Mouse (Mus musculus): Measurements from ENCODE around the gene Lrmda.
"Not testable (repeated sequence)": the region's sequence is repeated elsewhere in the genome, so short reads cannot be mapped to it uniquely, and the experiment has no call there.

Gene Lrmda

GRCm38 (mm10) chr14:22552358-22552757 is 532.8 kb downstream of the Lrmda start:
- in situ Hi-C loops (cut with MboI; ENCODE audit: low pct_unique_long_range_greater_than_20kb in 1 of 2, low sequenced_read_pairs in 2 of 2, unreplicated experiment in 1 of 2) = no loop called here

DNA sequence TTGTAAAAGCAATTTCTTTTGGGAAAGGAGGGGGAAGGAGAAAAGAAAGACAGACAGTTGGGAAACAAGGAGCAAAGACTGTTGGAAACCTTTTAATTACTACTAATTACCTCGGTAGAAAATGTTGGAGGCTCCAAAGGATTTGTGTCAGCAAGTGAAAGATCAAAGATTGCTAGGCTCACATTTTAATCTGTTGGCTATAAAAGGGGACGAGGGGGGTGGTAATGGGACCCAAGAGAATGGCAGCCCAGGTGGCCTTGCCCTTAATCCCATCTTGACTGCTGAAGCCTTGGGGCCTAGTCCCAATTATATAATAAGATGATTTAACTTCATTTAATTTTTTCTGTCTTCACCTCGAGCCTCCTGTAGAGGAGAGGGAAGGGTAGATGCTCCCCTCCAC is 533.3 kb downstream of the Lrmda start:
- in situ Hi-C loops (cut with MboI; ENCODE audit: low pct_unique_long_range_greater_than_20kb in 1 of 2, low sequenced_read_pairs in 2 of 2, unreplicated experiment in 1 of 2) = no loop called here

GRCm38 (mm10) chr14:22553717-22554116 is 534.2 kb downstream of the Lrmda start:
- in situ Hi-C loops (cut with MboI; ENCODE audit: low pct_unique_long_range_greater_than_20kb in 1 of 2, low sequenced_read_pairs in 2 of 2, unreplicated experiment in 1 of 2) = no loop called here

DNA sequence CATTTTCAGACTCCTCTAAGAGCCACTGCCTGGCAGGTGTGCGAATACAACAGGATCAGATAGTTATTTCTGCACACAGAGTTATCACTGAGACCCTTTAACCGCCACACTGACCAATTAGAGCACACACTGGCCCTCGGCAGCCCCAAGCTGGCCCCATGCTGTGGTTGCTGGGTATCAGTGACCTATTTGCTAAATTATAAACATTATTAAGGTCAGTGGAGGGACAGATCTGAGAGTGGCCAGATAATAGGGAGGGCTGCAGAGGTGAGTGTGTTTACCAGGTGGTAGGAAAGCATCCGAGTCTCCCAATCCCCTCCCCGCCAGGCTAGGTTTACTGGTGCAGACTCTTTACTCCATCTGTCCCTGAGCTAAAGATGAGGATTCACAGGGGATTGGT is 553.0 kb downstream of the Lrmda start:
- in situ Hi-C loops (cut with MboI; ENCODE audit: low pct_unique_long_range_greater_than_20kb in 1 of 2, low sequenced_read_pairs in 2 of 2, unreplicated experiment in 1 of 2) = loop anchor here in 1 of 2 experiments (10.0 kb wide), 1 partner anchor 608 kb away; no protein-coding TSS in a partner anchor

GRCm38 (mm10) chr14:22573585-22573984 is 554.1 kb downstream of the Lrmda start:
- in situ Hi-C loops (cut with MboI; ENCODE audit: low pct_unique_long_range_greater_than_20kb in 1 of 2, low sequenced_read_pairs in 2 of 2, unreplicated experiment in 1 of 2) = loop anchor here in 1 of 2 experiments (10.0 kb wide), 1 partner anchor 609 kb away; no protein-coding TSS in a partner anchor

DNA sequence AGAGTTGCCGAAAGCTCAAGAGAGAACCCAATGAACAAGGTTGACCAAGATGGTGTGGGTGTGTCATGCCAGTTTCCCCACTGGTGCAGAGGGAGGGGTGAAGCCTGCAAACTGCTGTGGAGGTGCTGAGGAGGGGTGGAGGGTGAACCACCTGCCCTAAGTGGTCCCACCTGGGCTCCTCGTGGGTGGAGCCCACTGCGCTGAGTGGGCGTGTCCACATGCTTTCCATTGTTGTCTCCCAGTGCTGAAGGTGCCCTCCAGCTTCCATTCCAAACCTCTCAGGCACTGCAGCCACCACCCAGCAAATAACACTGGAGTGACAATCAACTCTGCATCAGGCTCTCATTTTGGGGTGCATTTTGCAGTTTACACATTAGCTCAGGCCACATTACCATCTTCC is 554.5 kb downstream of the Lrmda start:
- in situ Hi-C loops (cut with MboI; ENCODE audit: low pct_unique_long_range_greater_than_20kb in 1 of 2, low sequenced_read_pairs in 2 of 2, unreplicated experiment in 1 of 2) = loop anchor here in 1 of 2 experiments (10.0 kb wide), 1 partner anchor 609 kb away; no protein-coding TSS in a partner anchor

GRCm38 (mm10) chr14:22576441-22576840 is 556.9 kb downstream of the Lrmda start:
- in situ Hi-C loops (cut with MboI; ENCODE audit: low pct_unique_long_range_greater_than_20kb in 1 of 2, low sequenced_read_pairs in 2 of 2, unreplicated experiment in 1 of 2) = loop anchor here in 1 of 2 experiments (10.0 kb wide), 1 partner anchor 612 kb away; no protein-coding TSS in a partner anchor

DNA sequence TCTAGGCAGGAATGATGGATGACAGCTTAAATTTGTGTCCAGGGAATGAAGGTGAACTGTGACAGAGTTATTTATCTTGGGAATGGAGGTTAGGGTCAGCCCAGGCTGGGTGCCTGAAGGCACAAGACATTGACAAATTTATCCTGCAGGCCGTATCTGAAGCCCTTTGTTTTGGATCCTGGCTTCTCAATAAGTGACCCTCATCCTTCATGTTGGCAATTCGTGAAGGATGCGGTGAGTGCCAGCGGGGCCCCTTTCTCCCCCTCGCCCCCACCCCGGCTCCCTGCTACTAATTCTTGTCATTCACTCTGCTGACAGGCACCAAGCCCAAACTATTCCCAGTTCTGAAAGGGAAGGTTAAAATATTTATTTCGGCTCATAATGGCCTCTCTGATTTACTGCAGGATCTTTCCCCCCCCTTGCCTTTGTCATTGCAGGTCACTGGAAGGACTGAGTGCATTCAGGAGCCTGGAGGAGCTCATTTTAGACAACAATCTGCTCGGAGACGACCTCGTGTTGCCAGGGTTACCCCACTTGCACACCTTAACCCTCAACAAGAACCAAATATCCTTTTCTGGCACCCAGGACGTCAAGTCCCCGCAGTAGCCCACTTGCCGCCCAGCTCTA is 558.0 kb downstream of the Lrmda start:
- in situ Hi-C loops (cut with MboI; ENCODE audit: low pct_unique_long_range_greater_than_20kb in 1 of 2, low sequenced_read_pairs in 2 of 2, unreplicated experiment in 1 of 2) = loop anchor here in 1 of 2 experiments (10.0 kb wide), 1 partner anchor 613 kb away; no protein-coding TSS in a partner anchor

DNA sequence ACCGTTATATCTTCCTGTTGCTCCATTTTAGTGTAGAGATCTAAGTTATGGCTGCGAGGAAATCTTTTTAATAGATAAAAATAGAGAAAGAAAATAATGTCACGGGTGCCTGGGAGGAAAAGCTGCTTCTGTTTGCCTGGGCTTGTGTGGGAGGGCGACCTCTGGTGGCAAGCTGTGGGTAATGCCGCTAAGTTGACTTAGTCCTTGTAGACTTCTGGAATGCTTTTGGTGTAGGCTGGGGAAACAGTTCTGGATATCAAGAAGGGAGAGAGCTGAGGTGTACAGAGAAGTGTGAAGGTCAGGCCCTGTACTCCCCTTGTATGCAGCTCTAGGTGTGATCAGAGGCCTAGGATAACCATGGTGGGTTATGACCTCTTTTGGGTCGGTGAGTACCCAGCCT is 558.7 kb downstream of the Lrmda start:
- in situ Hi-C loops (cut with MboI; ENCODE audit: low pct_unique_long_range_greater_than_20kb in 1 of 2, low sequenced_read_pairs in 2 of 2, unreplicated experiment in 1 of 2) = loop anchor here in 1 of 2 experiments (10.0 kb wide), 1 partner anchor 613 kb away; no protein-coding TSS in a partner anchor

GRCm38 (mm10) chr14:22578986-22579385 is 559.5 kb downstream of the Lrmda start:
- in situ Hi-C loops (cut with MboI; ENCODE audit: low pct_unique_long_range_greater_than_20kb in 1 of 2, low sequenced_read_pairs in 2 of 2, unreplicated experiment in 1 of 2) = loop anchor here in 1 of 2 experiments (10.0 kb wide), 1 partner anchor 614 kb away; no protein-coding TSS in a partner anchor

- in situ Hi-C loops (cut with MboI; ENCODE audit: low pct_unique_long_range_greater_than_20kb in 1 of 2, low sequenced_read_pairs in 2 of 2, unreplicated experiment in 1 of 2) = no loop called here
Observed at GRCm38 (mm10) chr14:22582065-22582464, 562.6 kb downstream of the Lrmda start.

- in situ Hi-C loops (cut with MboI; ENCODE audit: low pct_unique_long_range_greater_than_20kb in 1 of 2, low sequenced_read_pairs in 2 of 2, unreplicated experiment in 1 of 2) = no loop called here
Observed at GRCm38 (mm10) chr14:22586281-22586680, 566.8 kb downstream of the Lrmda start.

DNA sequence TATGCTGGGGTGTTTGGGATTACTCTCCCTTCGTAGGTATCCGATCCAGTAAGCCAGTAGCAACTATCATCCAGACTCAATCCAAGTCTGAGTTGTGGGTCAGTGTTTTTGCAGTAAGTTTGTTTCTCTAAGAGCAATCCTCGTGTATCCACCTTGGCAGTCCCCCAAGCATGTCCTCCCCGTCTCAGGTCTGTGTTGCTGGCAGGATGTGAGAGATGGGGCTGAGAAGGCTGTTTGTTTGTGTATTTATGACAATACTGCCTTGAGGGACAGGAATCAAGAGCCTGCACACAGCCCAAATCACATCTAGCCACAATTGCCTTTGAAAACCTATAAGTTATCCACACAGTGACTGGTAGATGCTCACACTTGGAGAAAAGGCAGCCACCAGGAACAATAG is 567.3 kb downstream of the Lrmda start:
- in situ Hi-C loops (cut with MboI; ENCODE audit: low pct_unique_long_range_greater_than_20kb in 1 of 2, low sequenced_read_pairs in 2 of 2, unreplicated experiment in 1 of 2) = no loop called here

DNA sequence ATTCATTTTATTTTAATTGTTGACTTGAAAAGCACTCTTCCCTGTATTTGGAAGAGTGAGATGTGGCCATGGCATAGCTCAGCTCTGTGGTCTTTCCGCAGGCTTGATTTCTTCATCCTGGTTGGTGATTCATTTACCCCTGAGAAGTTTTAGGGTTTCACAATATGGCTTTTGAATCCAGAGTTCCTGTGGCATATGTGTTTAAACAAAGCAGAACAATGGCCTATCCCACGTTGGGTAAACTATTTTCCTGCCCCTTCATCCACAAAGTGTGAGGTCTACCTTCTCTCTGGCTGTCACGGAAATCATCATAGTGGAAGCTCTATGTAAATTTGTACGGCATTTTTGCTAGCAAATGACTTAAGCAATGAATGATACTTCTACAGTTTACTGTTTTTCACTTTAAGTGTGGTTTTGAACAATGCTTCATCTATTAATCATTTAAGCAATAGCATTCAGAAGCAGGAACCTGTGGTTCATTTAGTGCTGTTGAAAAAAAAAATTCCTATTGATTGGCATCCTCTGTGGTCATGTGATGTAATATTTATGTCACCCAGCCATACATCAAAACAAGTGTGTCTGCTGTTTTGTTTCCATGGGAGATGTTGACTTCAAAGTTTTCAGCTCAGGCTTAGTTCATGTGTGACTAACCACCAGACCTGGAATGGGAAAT is 567.9 kb downstream of the Lrmda start:
- in situ Hi-C loops (cut with MboI; ENCODE audit: low pct_unique_long_range_greater_than_20kb in 1 of 2, low sequenced_read_pairs in 2 of 2, unreplicated experiment in 1 of 2) = no loop called here

DNA sequence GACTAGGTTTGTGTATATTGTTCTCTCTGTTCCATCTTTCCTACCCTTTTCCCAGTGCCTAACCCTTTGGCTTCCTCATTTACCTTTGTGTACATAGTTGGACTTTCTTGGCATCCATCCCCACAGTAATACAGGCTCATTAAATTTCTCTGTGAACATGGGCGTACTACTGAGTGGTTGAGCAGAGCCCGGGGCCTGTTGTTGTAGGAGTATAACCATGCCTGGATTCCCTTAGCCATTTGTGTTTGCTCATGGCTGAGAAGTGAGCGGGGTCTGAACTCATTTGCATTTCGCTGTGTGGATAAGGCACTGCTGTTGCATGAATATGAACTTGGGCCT is 568.4 kb downstream of the Lrmda start:
- in situ Hi-C loops (cut with MboI; ENCODE audit: low pct_unique_long_range_greater_than_20kb in 1 of 2, low sequenced_read_pairs in 2 of 2, unreplicated experiment in 1 of 2) = no loop called here

- in situ Hi-C loops (cut with MboI; ENCODE audit: low pct_unique_long_range_greater_than_20kb in 1 of 2, low sequenced_read_pairs in 2 of 2, unreplicated experiment in 1 of 2) = not testable (repeated sequence)
Observed at GRCm38 (mm10) chr14:22588394-22588793, 568.9 kb downstream of the Lrmda start.

GRCm38 (mm10) chr14:22589503-22590215 is 570.1 kb downstream of the Lrmda start:
- in situ Hi-C loops (cut with MboI; ENCODE audit: low pct_unique_long_range_greater_than_20kb in 1 of 2, low sequenced_read_pairs in 2 of 2, unreplicated experiment in 1 of 2) = no loop called here

GRCm38 (mm10) chr14:22591186-22591585 is 571.7 kb downstream of the Lrmda start:
- in situ Hi-C loops (cut with MboI; ENCODE audit: low pct_unique_long_range_greater_than_20kb in 1 of 2, low sequenced_read_pairs in 2 of 2, unreplicated experiment in 1 of 2) = no loop called here

GRCm38 (mm10) chr14:22597508-22597907 is 578.0 kb downstream of the Lrmda start:
- in situ Hi-C loops (cut with MboI; ENCODE audit: low pct_unique_long_range_greater_than_20kb in 1 of 2, low sequenced_read_pairs in 2 of 2, unreplicated experiment in 1 of 2) = no loop called here
